Mouse (Mus musculus) CH12.LX (cell line): Measurements from ENCODE around the gene Arsa. TPM values are rescaled to one million over a fixed set of nuclear protein-coding genes. Genes with fewer than 3 reads are reported as not detected.
A peak's percentile ranks its signal among the peaks of the same experiment; 100 is the strongest.

Source experiments
- DNase-seq: peaks from one replicate; pipeline ENCODE4 v3.0.0-alpha.2; 2013; ENCODE audit errors: extremely low read depth
- H3K27ac ChIP-seq: 2 replicates; pipeline ENCODE4 v1.5.1; 2012; ENCODE audit warnings: low read depth, mild to moderate bottlenecking, control low read depth, moderate library complexity; ENCODE audit not compliant: insufficient read depth
- H3K27me3 ChIP-seq: replicated peaks from 2 replicates; pipeline ENCODE3; 2012; ENCODE audit warnings: inconsistent platforms
- H3K36me3 ChIP-seq, 2 experiments: replicated peaks in 1 of 2; 2 replicates each; pipeline versions ENCODE3 to v1.6.1; 2012; ENCODE audit warnings: inconsistent platforms in 1 of 2, low read length in 1 of 2, mild to moderate bottlenecking in 1 of 2, mixed read lengths in 1 of 2, moderate library complexity in 1 of 2; ENCODE audit not compliant: control insufficient read depth in 1 of 2, insufficient read depth in 1 of 2
- H3K4me1 ChIP-seq, 2 experiments: 2 replicates each; pipeline ENCODE4 v1.6.1; 2012; ENCODE audit warnings: inconsistent platforms in 1 of 2, moderate library complexity in 1 of 2; ENCODE audit not compliant: insufficient read depth in 2 of 2, control insufficient read depth in 1 of 2
- H3K4me2 ChIP-seq: 2 replicates; pipeline ENCODE4 v1.6.1; 2012; ENCODE audit warnings: low read depth, mild to moderate bottlenecking, control low read depth; ENCODE audit not compliant: poor library complexity, insufficient read depth, severe bottlenecking
- H3K4me3 ChIP-seq, 3 experiments: fragments of 150-350 bp in 1 of 3; sonication (generic) in 1 of 3; replicated peaks in 1 of 3; 2 replicates each; pipeline versions ENCODE3 to v1.5.1; 2011 to 2012; ENCODE audit warnings: low read depth in 2 of 3, low read length in 2 of 3, mild to moderate bottlenecking in 2 of 3, moderate library complexity in 2 of 3, control low read depth in 1 of 3, improper control_type of control experiment in 1 of 3, inconsistent platforms in 1 of 3, mixed read lengths in 1 of 3; ENCODE audit not compliant: poor library complexity in 1 of 3
- H3K79me2 ChIP-seq: replicated peaks from 2 replicates; pipeline ENCODE4 v1.6.1; 2012; ENCODE audit warnings: mild to moderate bottlenecking, moderate library complexity; ENCODE audit not compliant: control insufficient read depth, poor library complexity, insufficient read depth, severe bottlenecking; ENCODE audit errors: extremely low read depth
- H3K9ac ChIP-seq: 2 replicates; pipeline ENCODE4 v1.6.1; 2012; ENCODE audit warnings: low read depth, mild to moderate bottlenecking, control low read depth, moderate library complexity; ENCODE audit not compliant: insufficient read depth
- H3K9me3 ChIP-seq: replicated peaks from 2 replicates; pipeline ENCODE3; 2012; ENCODE audit warnings: low read length, inconsistent platforms, mixed read lengths
- BHLHE40 ChIP-seq: IDR thresholded peaks from 2 replicates; pipeline ENCODE4 v1.6.1; 2011; ENCODE audit warnings: mild to moderate bottlenecking, low read depth, low read length, improper control_type of control experiment
- CTCF ChIP-seq, 2 experiments: IDR thresholded peaks in 1 of 2; conservative IDR thresholded peaks in 1 of 2; 2 replicates each; pipeline ENCODE4 v1.5.1; 2011 to 2012; ENCODE audit warnings: low read depth in 2 of 2, low read length in 2 of 2, improper control_type of control experiment in 1 of 2, inconsistent platforms in 1 of 2, mild to moderate bottlenecking in 1 of 2, moderate library complexity in 1 of 2
- EP300 ChIP-seq: IDR thresholded peaks from 2 replicates; pipeline ENCODE4 v1.6.1; 2011; ENCODE audit warnings: low read length, improper control_type of control experiment
- JUND ChIP-seq: conservative IDR thresholded peaks from 2 replicates; pipeline ENCODE4 v1.6.1; 2011; ENCODE audit warnings: low read depth, low read length, improper control_type of control experiment
- MEF2A ChIP-seq: IDR thresholded peaks from 2 replicates; pipeline ENCODE4 v1.6.1; 2014; ENCODE audit warnings: low read depth, mild to moderate bottlenecking, inconsistent platforms, low read length, improper control_type of control experiment, borderline replicate concordance
- MXI1 ChIP-seq: IDR thresholded peaks from 2 replicates; pipeline ENCODE4 v1.6.1; 2011; ENCODE audit warnings: mild to moderate bottlenecking, low read depth, low read length, improper control_type of control experiment
- NRF1 ChIP-seq: IDR thresholded peaks from 2 replicates; pipeline ENCODE4 v1.6.1; 2014; ENCODE audit warnings: low read depth, mild to moderate bottlenecking, inconsistent platforms, low read length, improper control_type of control experiment, moderate library complexity
- SIN3A ChIP-seq: IDR thresholded peaks from 2 replicates; pipeline ENCODE4 v1.6.1; 2012; ENCODE audit warnings: low read length, improper control_type of control experiment, inconsistent platforms
- SMC3 ChIP-seq: IDR thresholded peaks from 2 replicates; pipeline ENCODE4 v1.6.1; 2011; ENCODE audit warnings: low read depth, low read length, improper control_type of control experiment
- TCF12 ChIP-seq: IDR thresholded peaks from 2 replicates; pipeline ENCODE4 v1.6.1; 2014; ENCODE audit warnings: low read depth, mild to moderate bottlenecking, inconsistent platforms, low read length, improper control_type of control experiment
- USF2 ChIP-seq: conservative IDR thresholded peaks from 2 replicates; pipeline ENCODE4 v1.6.1; 2011; ENCODE audit warnings: low read depth, low read length, improper control_type of control experiment
- ZC3H11A ChIP-seq: IDR thresholded peaks from 2 replicates; pipeline ENCODE4 v1.6.1; 2012; ENCODE audit warnings: low read depth, mild to moderate bottlenecking, inconsistent platforms, low read length, improper control_type of control experiment
- dilution Hi-C: fragments of 300-500 bp; cut with MboI; formaldehyde crosslinking; loops from 2 replicates; pipeline ENCODE4 v1.14.3; 2020; ENCODE audit warnings: low sequenced_read_pairs; ENCODE audit not compliant: extremely low pct_unique_long_range_greater_than_20kb, extremely low pct_ligation_motif_present
- in situ Hi-C: fragments of 300-500 bp; cut with MboI; formaldehyde crosslinking; loops from 3 replicates; pipeline ENCODE4 v1.14.3; 2019; ENCODE audit warnings: low sequenced_read_pairs, low pct_ligation_motif_present, low pct_unique_long_range_greater_than_20kb, mixed read lengths
- polyA plus RNA-seq: library from polyadenylated mRNA; unstranded; fragments of >175 nt; gene quantifications from 2 replicates; pipeline ENCODE4 v1.2.1, GENCODE M21; 2012; ENCODE audit warnings: low read depth; ENCODE audit not compliant: insufficient read length
- total RNA-seq, 2 experiments: library from RNA; depleted of rRNA; stranded (reverse); fragments of 300-350 nt in 1 of 2; fragments of >200 nt in 1 of 2; gene quantifications; 2 replicates each; pipeline ENCODE4 v1.2.3; 2012 to 2014

Gene Arsa
- total and polyA plus RNA-seq, 3 experiments, result 9.3 to 10.3 (median 9.9) TPM

- no peak overlapping the region for H3K27ac ChIP-seq
- no peak overlapping the region for H3K9ac ChIP-seq
- dilution Hi-C loops (no loop called here), in situ Hi-C loops (no loop called here)
- DNase-seq, result no peak
- no peaks in the 10 kb centered on the region for H3K36me3 ChIP-seq
- peaks cover 7% of the 10 kb centered on the region for H3K9me3 ChIP-seq
- H3K79me2 ChIP-seq, result no peaks in the 10 kb centered on the region
- H3K27me3 ChIP-seq, result peaks cover 60% of the 10 kb centered on the region
- no peak overlapping the region for H3K4me2 ChIP-seq
- no peak overlapping the region for H3K4me3 ChIP-seq
- TF ChIP-seq EP300 (no peak), JUND (no peak), SIN3A (0 out of 2 replicates have a peak, but pooled peaks have one; percentile 24), MXI1 (no peak), ZC3H11A (no peak)
- H3K4me1 ChIP-seq, result no peaks in the 10 kb centered on the region
These were observed 24.0 kb downstream of the Arsa start for GRCm38 (mm10) chr15:89452906-89453864.

- TF ChIP-seq NRF1, result no peak
- TF ChIP-seq BHLHE40, result no peak
- no peak for TF ChIP-seq USF2
- no peak for TF ChIP-seq MEF2A
- TF ChIP-seq SMC3, result peak; percentile 17; the same call in 1 of the 2 replicates
- no peak for TF ChIP-seq TCF12
- TF ChIP-seq CTCF (conservative IDR thresholded peaks at IDR 0.05 in 1 of 2, IDR thresholded peaks at IDR 0.05 in 1 of 2; ENCODE audit: low read depth in 2 of 2, low read length in 2 of 2), result peak in 1 of 2 experiments; percentile 43; a peak in 2 of 4 replicates
- no peak for TF ChIP-seq EP300
- TF ChIP-seq, all 38 proteins: peak for 2
- no peaks in the 10 kb centered on the region for H3K36me3 ChIP-seq
- no peak overlapping the region for H3K9ac ChIP-seq
- no peak overlapping the region for H3K4me3 ChIP-seq
- H3K79me2 ChIP-seq, result no peaks in the 10 kb centered on the region
- no peak overlapping the region for H3K4me2 ChIP-seq
- H3K27ac ChIP-seq, result no peak overlapping the region
- dilution Hi-C loops, result no loop called here
- DNase-seq, result no peak
- in situ Hi-C loops, result no loop called here
- H3K4me1 ChIP-seq, result no peaks in the 10 kb centered on the region
- H3K27me3 ChIP-seq, result peaks cover 2% of the 10 kb centered on the region
- no peaks in the 10 kb centered on the region for H3K9me3 ChIP-seq
These were observed 34.6 kb downstream of the Arsa start for GRCm38 (mm10) chr15:89442486-89443070.
